Mouse (Mus musculus) liver, embryonic 15.5 days (tissue): ENCODE measurements around the gene Rd3. TPM values are rescaled to one million over a fixed set of nuclear protein-coding genes. Genes with fewer than 3 reads are reported as not detected.

Source experiments
- ATAC-seq: fragments of 200-750 bp; cut with Nextera tagmentation; 2 replicates; pipeline ENCODE4 v1.8.0; 2017; ENCODE audit warnings: moderate number of reproducible peaks, mild to moderate bottlenecking, moderate library complexity; ENCODE audit not compliant: insufficient read depth
- H3K27ac ChIP-seq: fragments of 300-500 bp; sonication (generic); replicated peaks from 2 replicates; pipeline ENCODE4 v1.5.1; 2015; ENCODE audit warnings: mild to moderate bottlenecking, inconsistent platforms
- H3K27me3 ChIP-seq: fragments of 300-500 bp; sonication (generic); 2 replicates; pipeline ENCODE4 v1.6.1; 2015; ENCODE audit warnings: mild to moderate bottlenecking, inconsistent platforms
- H3K36me3 ChIP-seq: fragments of 300-500 bp; sonication (generic); replicated peaks from 2 replicates; pipeline ENCODE4 v1.6.1; 2015; ENCODE audit warnings: moderate library complexity, mild to moderate bottlenecking, inconsistent platforms
- H3K4me1 ChIP-seq: fragments of 300-500 bp; sonication (generic); replicated peaks from 2 replicates; pipeline ENCODE4 v1.6.1; 2015; ENCODE audit warnings: inconsistent platforms
- H3K4me2 ChIP-seq: fragments of 300-500 bp; sonication (generic); 2 replicates; pipeline ENCODE4 v1.6.1; 2015; ENCODE audit warnings: moderate library complexity, mild to moderate bottlenecking, inconsistent platforms
- H3K4me3 ChIP-seq: fragments of 300-500 bp; sonication (generic); replicated peaks from 2 replicates; pipeline ENCODE4 v1.5.1; 2015; ENCODE audit warnings: mild to moderate bottlenecking, inconsistent platforms
- H3K9ac ChIP-seq: fragments of 300-500 bp; sonication (generic); 2 replicates; pipeline ENCODE4 v1.6.1; 2015; ENCODE audit warnings: moderate library complexity, mild to moderate bottlenecking, inconsistent platforms
- H3K9me3 ChIP-seq: fragments of 300-500 bp; sonication (generic); replicated peaks from 2 replicates; pipeline ENCODE4 v1.6.1; 2016; ENCODE audit warnings: inconsistent platforms
- WGBS: fragments of 180-500 bp; shearing (Covaris S2); methylation state at CpG from one replicate; pipeline ENCODE4 v1.1.7; 2015; ENCODE audit warnings: mixed read lengths; ENCODE audit not compliant: insufficient replicate concordance; 5-methylcytosine and 5-hydroxymethylcytosine counted together
- polyA plus RNA-seq: library from polyadenylated mRNA; unstranded; fragments of >200 nt; fragmentation: Nextera tagmentation; extraction: Ambion mirVana; gene quantifications from 2 replicates; pipeline ENCODE4 v1.2.1, GENCODE M21; 2015

Rd3 gene
- 0.16 and 0.21 TPM in 2 replicates for polyA plus RNA-seq

DNA sequence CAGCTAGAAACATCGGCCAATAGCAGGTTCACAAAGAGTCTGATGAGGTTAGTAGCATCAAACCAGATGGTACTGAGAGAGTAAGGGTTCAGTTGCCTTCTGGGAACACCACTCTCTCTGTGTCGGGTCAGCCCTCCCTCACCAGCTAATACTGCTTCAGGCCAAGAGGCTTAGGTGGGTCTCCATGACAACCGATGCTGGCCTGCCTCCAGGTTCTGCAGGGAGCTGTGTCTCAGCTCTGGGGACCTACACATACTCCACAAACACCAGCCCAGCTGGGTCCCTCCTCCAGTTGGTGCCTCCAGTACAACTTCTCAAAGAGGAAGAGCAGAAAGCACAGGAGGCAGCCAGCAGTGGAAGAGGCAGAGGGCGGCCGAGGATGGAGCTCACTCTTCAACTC lies at the start of gene Rd3:
TSS of gene Rd3 (plus strand) at position 184 of the 400 bp plus-strand sequence.
- H3K4me2 ChIP-seq, result no peak within 1 kb of the TSS
- H3K9ac ChIP-seq, result no peak within 1 kb of the TSS
- peaks cover 14% of the 10 kb centered on the region; the same call in 1 of the 2 replicates for H3K27me3 ChIP-seq
- no peak within 1 kb of the TSS for H3K4me3 ChIP-seq
- ATAC-seq, result no peak
- H3K9me3 ChIP-seq, result no peaks in the 10 kb centered on the region
- no peaks in the 10 kb centered on the region for H3K4me1 ChIP-seq
- H3K27ac ChIP-seq, result no peak within 1 kb of the TSS
- H3K36me3 ChIP-seq, result no peaks in the 10 kb centered on the region
- WGBS, result 45% methylated on average over 5 of the region's 5 CpGs

- no peak overlapping the region for H3K4me3 ChIP-seq
- peaks cover 41% of the 10 kb centered on the region for H3K27me3 ChIP-seq
- no peaks in the 10 kb centered on the region for H3K9me3 ChIP-seq
- WGBS, result 49% methylated on average over 7 of the region's 7 CpGs
- ATAC-seq, result no peak
- no peak overlapping the region for H3K27ac ChIP-seq
- H3K9ac ChIP-seq, result no peak overlapping the region
- H3K4me2 ChIP-seq, result no peak overlapping the region
- H3K36me3 ChIP-seq, result no peaks in the 10 kb centered on the region
- no peaks in the 10 kb centered on the region for H3K4me1 ChIP-seq
These were observed 48.8 kb upstream of the Rd3 start for GRCm38 (mm10) chr1:191928345-191928744.

DNA sequence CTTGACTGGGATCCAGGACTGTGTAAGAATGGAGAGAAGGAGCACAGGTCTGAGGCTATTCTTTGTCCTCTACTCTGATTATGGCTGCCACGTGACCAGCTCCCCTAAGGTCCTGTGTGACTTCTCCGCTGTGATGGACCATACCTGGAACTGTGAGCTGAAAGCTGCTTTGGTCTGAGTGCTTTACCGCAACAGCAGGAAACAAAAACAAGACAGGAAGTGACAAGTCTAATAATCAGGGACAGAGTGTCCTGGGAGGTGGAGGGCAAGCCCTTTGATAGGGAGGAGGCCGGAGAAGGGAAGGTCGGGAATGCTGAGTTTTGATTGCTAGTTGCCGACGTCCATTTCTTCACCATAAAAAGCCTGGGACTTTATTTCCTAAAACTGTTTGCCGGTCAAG lies 48.1 kb upstream of the Rd3 start:
- no peak overlapping the region for H3K27ac ChIP-seq
- H3K4me3 ChIP-seq, result no peak overlapping the region
- H3K4me2 ChIP-seq, result no peak overlapping the region
- H3K27me3 ChIP-seq, result peaks cover 41% of the 10 kb centered on the region
- WGBS, result 50% methylated on average over 8 of the region's 8 CpGs
- no peaks in the 10 kb centered on the region for H3K36me3 ChIP-seq
- no peak overlapping the region for H3K9ac ChIP-seq
- no peak for ATAC-seq
- H3K4me1 ChIP-seq, result no peaks in the 10 kb centered on the region
- H3K9me3 ChIP-seq, result no peaks in the 10 kb centered on the region

DNA sequence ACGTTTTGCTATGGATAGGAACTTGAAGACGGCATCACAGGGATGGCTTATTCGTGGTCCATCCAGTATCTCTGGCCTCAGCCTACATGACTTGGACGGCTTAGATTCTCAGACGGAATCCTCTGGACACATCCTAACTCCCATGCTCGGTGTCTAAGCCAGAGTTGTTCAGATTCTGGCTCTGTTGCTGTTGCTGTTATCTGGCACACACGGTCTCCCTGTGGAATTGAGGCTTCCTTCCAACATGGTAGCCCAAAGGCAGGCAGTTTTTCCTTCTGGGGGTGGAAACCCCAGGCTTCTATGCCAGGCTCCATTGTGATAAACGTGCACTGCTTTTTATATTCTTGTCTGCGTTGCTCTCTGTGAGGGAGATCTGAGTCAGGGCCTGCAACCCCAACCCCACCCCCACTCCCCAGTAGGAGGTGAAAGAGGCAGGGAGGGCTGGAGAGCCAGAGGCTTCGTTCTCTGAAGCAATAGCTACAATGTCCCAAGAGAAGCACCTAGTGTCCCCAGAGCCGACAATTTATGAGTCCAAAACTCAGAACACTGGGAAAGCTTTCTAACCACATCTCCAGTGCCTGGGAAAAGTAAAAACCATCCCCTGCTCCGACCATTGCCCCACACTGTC lies 47.2 kb upstream of the Rd3 start:
- H3K9me3 ChIP-seq, result no peaks in the 10 kb centered on the region
- no peaks in the 10 kb centered on the region for H3K36me3 ChIP-seq
- H3K4me2 ChIP-seq, result no peak overlapping the region
- ATAC-seq, result no peak
- H3K9ac ChIP-seq, result no peak overlapping the region
- no peaks in the 10 kb centered on the region for H3K4me1 ChIP-seq
- 51% methylated on average over 12 of the region's 12 CpGs for WGBS
- H3K4me3 ChIP-seq, result no peak overlapping the region
- H3K27me3 ChIP-seq, result peaks cover 41% of the 10 kb centered on the region
- no peak overlapping the region for H3K27ac ChIP-seq

GRCm38 (mm10) chr1:191930525-191931105 lies 46.6 kb upstream of the Rd3 start:
- no peak overlapping the region for H3K27ac ChIP-seq
- H3K4me2 ChIP-seq, result no peak overlapping the region
- peaks cover 41% of the 10 kb centered on the region for H3K27me3 ChIP-seq
- H3K36me3 ChIP-seq, result no peaks in the 10 kb centered on the region
- H3K4me1 ChIP-seq, result no peaks in the 10 kb centered on the region
- no peaks in the 10 kb centered on the region for H3K9me3 ChIP-seq
- H3K9ac ChIP-seq, result no peak overlapping the region
- 65% methylated on average over 3 of the region's 3 CpGs for WGBS
- no peak overlapping the region for H3K4me3 ChIP-seq
- ATAC-seq, result no peak

DNA sequence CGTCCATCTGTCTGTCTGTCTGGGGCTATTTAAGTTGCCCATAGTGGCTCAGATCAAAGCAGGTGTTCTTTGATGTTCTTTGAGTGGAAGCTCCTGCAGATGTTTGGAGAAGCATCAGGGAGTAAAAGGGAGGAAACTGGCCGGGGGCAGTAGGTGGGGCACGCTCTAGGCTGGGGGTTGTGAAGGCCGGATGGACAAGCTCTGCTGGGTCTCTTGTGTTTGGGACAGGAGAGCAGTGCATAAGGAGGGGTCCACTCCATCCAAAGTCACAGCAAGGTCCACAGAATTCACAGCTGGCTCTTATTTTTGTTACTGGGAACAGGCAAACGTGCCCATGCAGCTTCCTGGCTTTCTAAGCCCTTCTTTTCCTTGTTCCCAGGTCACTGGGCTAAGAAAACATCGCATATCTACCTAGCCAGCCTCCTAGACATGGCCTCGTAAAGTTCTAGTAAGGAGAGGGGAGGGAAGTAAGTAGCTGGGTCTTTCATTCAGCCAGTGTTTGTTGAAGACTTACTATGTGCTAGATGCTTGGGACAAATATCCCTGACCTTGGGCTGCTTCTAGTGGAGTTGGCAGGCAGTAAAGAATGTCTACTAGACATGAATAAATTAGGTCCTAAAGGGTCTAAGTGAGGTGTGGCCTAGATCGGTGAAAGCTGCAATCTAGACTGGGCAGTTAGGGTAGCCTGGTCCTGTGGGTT lies 44.7 kb upstream of the Rd3 start:
- ATAC-seq, result no peak
- H3K4me2 ChIP-seq, result no peak overlapping the region
- 53% methylated on average over 8 of the region's 8 CpGs for WGBS
- H3K4me1 ChIP-seq, result no peaks in the 10 kb centered on the region
- no peaks in the 10 kb centered on the region for H3K9me3 ChIP-seq
- no peak overlapping the region for H3K9ac ChIP-seq
- H3K36me3 ChIP-seq, result no peaks in the 10 kb centered on the region
- H3K27ac ChIP-seq, result no peak overlapping the region
- peaks cover 41% of the 10 kb centered on the region for H3K27me3 ChIP-seq
- no peak overlapping the region for H3K4me3 ChIP-seq

- Histone ChIP-seq H3K4me2 (no peak overlapping the region), H3K4me3 (no peak overlapping the region), H3K9ac (no peak overlapping the region), H3K27me3 (peaks cover 39% of the 10 kb centered on the region), H3K4me1 (no peaks in the 10 kb centered on the region), H3K9me3 (no peaks in the 10 kb centered on the region), H3K36me3 (no peaks in the 10 kb centered on the region), H3K27ac (no peak overlapping the region)
- no peak for ATAC-seq
- whole genome bisulfite sequencing, result 57% methylated on average over 4 of the region's 4 CpGs
These were observed 44.1 kb upstream of the Rd3 start for GRCm38 (mm10) chr1:191932986-191933632.

- no peak overlapping the region for H3K27ac ChIP-seq
- H3K4me1 ChIP-seq, result peaks cover 3% of the 10 kb centered on the region; the same call in 1 of the 2 replicates
- 0 out of 2 replicates have a peak, but pooled peaks cover 2% of the 10 kb centered on the region for H3K27me3 ChIP-seq
- no peak overlapping the region for H3K4me2 ChIP-seq
- no peaks in the 10 kb centered on the region for H3K9me3 ChIP-seq
- 29% methylated on average over 6 of the region's 6 CpGs for WGBS
- H3K4me3 ChIP-seq, result no peak overlapping the region
- no peak overlapping the region for H3K9ac ChIP-seq
- no peak for ATAC-seq
- H3K36me3 ChIP-seq, result no peaks in the 10 kb centered on the region
These were observed 33.5 kb upstream of the Rd3 start for GRCm38 (mm10) chr1:191943638-191944037.

DNA sequence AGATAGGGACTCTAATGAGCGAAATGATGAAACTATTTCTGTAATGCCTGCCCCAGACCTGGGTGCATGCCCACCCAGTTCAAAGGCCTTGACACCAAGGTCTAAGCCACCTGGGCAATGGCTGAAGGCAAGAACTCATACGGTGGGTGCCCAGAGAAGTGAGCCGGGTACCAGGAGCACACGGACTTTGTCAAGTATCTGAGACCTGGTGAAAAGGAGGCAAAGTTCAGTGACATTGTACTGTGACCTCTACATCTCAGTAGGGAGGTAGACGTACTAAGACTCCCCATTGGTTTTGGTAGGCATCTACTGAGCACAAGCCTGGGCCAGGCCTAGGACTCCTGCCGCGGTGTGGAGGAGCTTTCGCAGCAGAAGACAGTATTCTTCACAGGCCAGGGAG lies 31.8 kb upstream of the Rd3 start:
- ATAC-seq, result no peak
- Histone ChIP-seq H3K9ac (no peak overlapping the region), H3K36me3 (no peaks in the 10 kb centered on the region), H3K4me1 (peaks cover 3% of the 10 kb centered on the region; the same call in 1 of the 2 replicates), H3K4me2 (no peak overlapping the region), H3K27ac (no peak overlapping the region), H3K9me3 (no peaks in the 10 kb centered on the region), H3K27me3 (0 out of 2 replicates have a peak, but pooled peaks cover 2% of the 10 kb centered on the region), H3K4me3 (no peak overlapping the region)
- WGBS, result 76% methylated on average over 8 of the region's 8 CpGs

- 65% methylated on average over 5 of the region's 5 CpGs for WGBS
- ATAC-seq, result no peak
- Histone ChIP-seq H3K4me2 (no peak overlapping the region), H3K27me3 (0 out of 2 replicates have a peak, but pooled peaks cover 2% of the 10 kb centered on the region), H3K9ac (no peak overlapping the region), H3K4me3 (no peak overlapping the region), H3K4me1 (peaks cover 3% of the 10 kb centered on the region; the same call in 1 of the 2 replicates), H3K27ac (no peak overlapping the region), H3K36me3 (no peaks in the 10 kb centered on the region), H3K9me3 (no peaks in the 10 kb centered on the region)
These were observed 31.4 kb upstream of the Rd3 start for GRCm38 (mm10) chr1:191945756-191946155.

- no peak overlapping the region for H3K4me3 ChIP-seq
- H3K9me3 ChIP-seq, result no peaks in the 10 kb centered on the region
- WGBS, result 58% methylated on average over 7 of the region's 7 CpGs
- no peak for ATAC-seq
- no peak overlapping the region for H3K27ac ChIP-seq
- H3K27me3 ChIP-seq, result 0 out of 2 replicates have a peak, but pooled peaks cover 2% of the 10 kb centered on the region
- no peaks in the 10 kb centered on the region for H3K36me3 ChIP-seq
- no peak overlapping the region for H3K9ac ChIP-seq
- H3K4me2 ChIP-seq, result no peak overlapping the region
- H3K4me1 ChIP-seq, result peaks cover 3% of the 10 kb centered on the region; the same call in 1 of the 2 replicates
These were observed 30.9 kb upstream of the Rd3 start for GRCm38 (mm10) chr1:191946261-191946660.
